Mouse (Mus musculus) lung, embryonic 15.5 days (tissue): Measurements from ENCODE around the gene Lrrc75b. TPM values are rescaled to one million over a fixed set of nuclear protein-coding genes. Genes with fewer than 3 reads are reported as not detected.

ENCODE experiments used
- ATAC-seq: fragments of 200-750 bp; cut with Nextera tagmentation; 2 replicates; pipeline ENCODE4 v1.8.0; 2017; ENCODE audit warnings: moderate number of reproducible peaks, borderline replicate concordance; ENCODE audit not compliant: low FRiP score, low TSS enrichment; ENCODE audit errors: extremely low read depth
- H3K27ac ChIP-seq: fragments of 300-500 bp; sonication (generic); 2 replicates; pipeline ENCODE4 v1.5.1; 2015; ENCODE audit warnings: moderate library complexity, mild to moderate bottlenecking, inconsistent platforms
- H3K27me3 ChIP-seq: fragments of 300-500 bp; sonication (generic); 2 replicates; pipeline ENCODE4 v1.6.1; 2015; ENCODE audit warnings: inconsistent platforms
- H3K36me3 ChIP-seq: fragments of 300-500 bp; sonication (generic); 2 replicates; pipeline ENCODE4 v1.6.1; 2015; ENCODE audit warnings: inconsistent platforms
- H3K4me1 ChIP-seq: fragments of 300-500 bp; sonication (generic); 2 replicates; pipeline ENCODE4 v1.6.1; 2015; ENCODE audit warnings: inconsistent platforms
- H3K4me2 ChIP-seq: fragments of 300-500 bp; sonication (generic); 2 replicates; pipeline ENCODE4 v1.6.1; 2015; ENCODE audit warnings: inconsistent platforms, mild to moderate bottlenecking, moderate library complexity
- H3K4me3 ChIP-seq: fragments of 300-500 bp; sonication (generic); 2 replicates; pipeline ENCODE4 v1.5.1; 2015; ENCODE audit warnings: mild to moderate bottlenecking, inconsistent platforms
- H3K9ac ChIP-seq: fragments of 300-500 bp; sonication (generic); 2 replicates; pipeline ENCODE4 v1.6.1; 2015; ENCODE audit warnings: inconsistent platforms
- H3K9me3 ChIP-seq: fragments of 300-500 bp; sonication (generic); 2 replicates; pipeline ENCODE4 v1.6.1; 2016; ENCODE audit warnings: inconsistent platforms
- WGBS: fragments of 180-500 bp; shearing (Covaris S2); methylation state at CpG from one replicate; pipeline ENCODE4 v1.1.7; 2015; 5-methylcytosine and 5-hydroxymethylcytosine counted together
- polyA plus RNA-seq: library from polyadenylated mRNA; unstranded; fragments of >200 nt; fragmentation: Nextera tagmentation; extraction: Ambion mirVana; gene quantifications from 2 replicates; pipeline ENCODE4 v1.2.1, GENCODE M21; 2015

The Lrrc75b gene
- 0.72 and 1.1 TPM in 2 replicates for polyA plus RNA-seq

- peak; percentile 29; the same call in 1 of the 2 replicates for ATAC-seq
- H3K27ac ChIP-seq = no peak within 1 kb of the TSS
- WGBS = under 1% methylated on average over 75 of the region's 75 CpGs
- peaks cover 28% of the 10 kb centered on the region for H3K4me1 ChIP-seq
- peaks cover 30% of the 10 kb centered on the region for H3K27me3 ChIP-seq
- H3K9ac ChIP-seq = peak within 1 kb of the TSS; percentile 38
- no peaks in the 10 kb centered on the region for H3K9me3 ChIP-seq
- no peaks in the 10 kb centered on the region for H3K36me3 ChIP-seq
- H3K4me3 ChIP-seq = peak within 1 kb of the TSS; percentile 53
- H3K4me2 ChIP-seq = peak within 1 kb of the TSS; percentile 99
These were observed at the start of gene Lrrc75b for GRCm38 (mm10) chr10:75559676-75560548. TSS of gene Lrrc75b (minus strand) at chr10:75560330.

- Histone ChIP-seq H3K27ac (no peak overlapping the region), H3K4me3 (no peak overlapping the region), H3K27me3 (no peaks in the 10 kb centered on the region), H3K36me3 (no peaks in the 10 kb centered on the region), H3K9me3 (no peaks in the 10 kb centered on the region), H3K4me1 (no peaks in the 10 kb centered on the region), H3K9ac (no peak overlapping the region), H3K4me2 (no peak overlapping the region)
- ATAC-seq = no peak
- 86% methylated on average over 11 of the region's 11 CpGs for WGBS
These were observed 48.8 kb upstream of the Lrrc75b start for GRCm38 (mm10) chr10:75608975-75609374.

- no peaks in the 10 kb centered on the region for H3K9me3 ChIP-seq
- WGBS = 75% methylated on average over 4 of the region's 4 CpGs
- no peak overlapping the region for H3K27ac ChIP-seq
- H3K36me3 ChIP-seq = no peaks in the 10 kb centered on the region
- no peak for ATAC-seq
- no peak overlapping the region for H3K4me2 ChIP-seq
- no peaks in the 10 kb centered on the region for H3K27me3 ChIP-seq
- H3K4me3 ChIP-seq = no peak overlapping the region
- H3K9ac ChIP-seq = no peak overlapping the region
- H3K4me1 ChIP-seq = no peaks in the 10 kb centered on the region
These were observed 47.1 kb upstream of the Lrrc75b start for GRCm38 (mm10) chr10:75607253-75607652.

- 35% methylated on average over 11 of the region's 11 CpGs for WGBS
- Histone ChIP-seq H3K27me3 (no peaks in the 10 kb centered on the region), H3K9ac (no peak overlapping the region), H3K4me1 (no peaks in the 10 kb centered on the region), H3K4me3 (no peak overlapping the region), H3K9me3 (no peaks in the 10 kb centered on the region), H3K27ac (no peak overlapping the region), H3K4me2 (no peak overlapping the region), H3K36me3 (no peaks in the 10 kb centered on the region)
- ATAC-seq = no peak
These were observed 45.2 kb upstream of the Lrrc75b start for GRCm38 (mm10) chr10:75605162-75605846.

- H3K9me3 ChIP-seq = peaks cover 3% of the 10 kb centered on the region; the same call in 1 of the 2 replicates
- peaks cover 6% of the 10 kb centered on the region for H3K4me1 ChIP-seq
- no peak overlapping the region for H3K27ac ChIP-seq
- no peaks in the 10 kb centered on the region for H3K36me3 ChIP-seq
- H3K27me3 ChIP-seq = no peaks in the 10 kb centered on the region
- H3K9ac ChIP-seq = no peak overlapping the region
- 81% methylated on average over 7 of the region's 7 CpGs for WGBS
- no peak for ATAC-seq
- H3K4me2 ChIP-seq = no peak overlapping the region
- H3K4me3 ChIP-seq = no peak overlapping the region
These were observed 40.1 kb upstream of the Lrrc75b start for GRCm38 (mm10) chr10:75600189-75600730.

- no peaks in the 10 kb centered on the region for H3K27me3 ChIP-seq
- H3K9ac ChIP-seq = no peak overlapping the region
- ATAC-seq = no peak
- H3K4me2 ChIP-seq = no peak overlapping the region
- H3K4me1 ChIP-seq = peaks cover 15% of the 10 kb centered on the region
- WGBS = 48% methylated on average over 8 of the region's 8 CpGs
- H3K9me3 ChIP-seq = peaks cover 3% of the 10 kb centered on the region; the same call in 1 of the 2 replicates
- H3K4me3 ChIP-seq = no peak overlapping the region
- H3K27ac ChIP-seq = no peak overlapping the region
- no peaks in the 10 kb centered on the region for H3K36me3 ChIP-seq
These were observed 35.9 kb upstream of the Lrrc75b start for GRCm38 (mm10) chr10:75595981-75596380.

- Histone ChIP-seq H3K4me3 (no peak overlapping the region), H3K4me1 (peaks cover 35% of the 10 kb centered on the region), H3K36me3 (no peaks in the 10 kb centered on the region), H3K27me3 (no peaks in the 10 kb centered on the region), H3K4me2 (no peak overlapping the region), H3K9ac (no peak overlapping the region), H3K27ac (no peak overlapping the region), H3K9me3 (no peaks in the 10 kb centered on the region; the same call in 1 of the 2 replicates)
- no peak for ATAC-seq
- 56% methylated on average over 7 of the region's 7 CpGs for WGBS
These were observed 32.5 kb upstream of the Lrrc75b start for GRCm38 (mm10) chr10:75592585-75592984.

- no peak overlapping the region for H3K4me2 ChIP-seq
- no peaks in the 10 kb centered on the region for H3K36me3 ChIP-seq
- H3K4me1 ChIP-seq = peaks cover 38% of the 10 kb centered on the region
- H3K27me3 ChIP-seq = no peaks in the 10 kb centered on the region
- no peak overlapping the region for H3K4me3 ChIP-seq
- ATAC-seq = peak; percentile 31; the same call in 1 of the 2 replicates
- peak overlapping the region; percentile 39; the same call in 1 of the 2 replicates for H3K27ac ChIP-seq
- no peak overlapping the region for H3K9ac ChIP-seq
- H3K9me3 ChIP-seq = no peaks in the 10 kb centered on the region
- 62% methylated on average over 12 of the region's 12 CpGs for WGBS
These were observed 31.2 kb upstream of the Lrrc75b start for GRCm38 (mm10) chr10:75591211-75591894.

- Histone ChIP-seq H3K9me3 (no peaks in the 10 kb centered on the region), H3K9ac (peak overlapping the region; percentile 8; the same call in 1 of the 2 replicates), H3K27ac (0 out of 2 replicates have a peak overlapping the region, but pooled peaks have one; percentile 11), H3K4me3 (peak overlapping the region; percentile 1; the same call in 1 of the 2 replicates), H3K27me3 (peaks cover 8% of the 10 kb centered on the region), H3K4me1 (peaks cover 31% of the 10 kb centered on the region), H3K4me2 (peak overlapping the region; percentile 37), H3K36me3 (no peaks in the 10 kb centered on the region)
- ATAC-seq = peak; percentile 16; the same call in 1 of the 2 replicates
- WGBS = 39% methylated on average over 16 of the region's 16 CpGs
These were observed 29.5 kb upstream of the Lrrc75b start for GRCm38 (mm10) chr10:75589651-75590050.

GRCm38 (mm10) chr10:75589129-75589528 lies 29.0 kb upstream of the Lrrc75b start, which contains the start of gene Ggt5:
TSS of gene Ggt5 (plus strand) at chr10:75589340.
- WGBS = 15% methylated on average over 5 of the region's 5 CpGs
- Histone ChIP-seq H3K4me1 (peaks cover 31% of the 10 kb centered on the region), H3K9ac (peak within 1 kb of the TSS; percentile 8; the same call in 1 of the 2 replicates), H3K27me3 (peaks cover 10% of the 10 kb centered on the region), H3K4me3 (peak within 1 kb of the TSS; percentile 1; the same call in 1 of the 2 replicates), H3K9me3 (no peaks in the 10 kb centered on the region), H3K4me2 (peak within 1 kb of the TSS; percentile 37), H3K36me3 (no peaks in the 10 kb centered on the region), H3K27ac (0 out of 2 replicates have a peak within 1 kb of the TSS, but pooled peaks have one; percentile 11)
- peak; percentile 29; the same call in 1 of the 2 replicates for ATAC-seq

- ATAC-seq = no peak
- Histone ChIP-seq H3K9ac (no peak overlapping the region), H3K4me1 (peaks cover 31% of the 10 kb centered on the region), H3K4me2 (no peak overlapping the region), H3K4me3 (no peak overlapping the region), H3K9me3 (no peaks in the 10 kb centered on the region), H3K27me3 (peaks cover 10% of the 10 kb centered on the region), H3K36me3 (no peaks in the 10 kb centered on the region), H3K27ac (no peak overlapping the region)
- 47% methylated on average over 5 of the region's 5 CpGs for WGBS
These were observed 28.2 kb upstream of the Lrrc75b start for GRCm38 (mm10) chr10:75588336-75588735.
